Mouse (Mus musculus) MEL (cell line): Measurements from ENCODE around the gene Mup3.

ENCODE experiments used
- EP300 ChIP-seq, 2 experiments: IDR thresholded peaks; 2 replicates each; pipeline ENCODE4 v1.6.1; 2011; ENCODE audit warnings: improper control_type of control experiment in 2 of 2, low read length in 2 of 2, low read depth in 1 of 2, mild to moderate bottlenecking in 1 of 2
- HCFC1 ChIP-seq: IDR thresholded peaks from 2 replicates; pipeline ENCODE4 v1.6.1; 2012; ENCODE audit warnings: low read depth, mild to moderate bottlenecking, inconsistent platforms, low read length, improper control_type of control experiment, moderate library complexity
- MAZ ChIP-seq: IDR thresholded peaks from 2 replicates; pipeline ENCODE4 v1.6.1; 2012; ENCODE audit warnings: low read depth, mild to moderate bottlenecking, inconsistent platforms, low read length, improper control_type of control experiment
- POLR2A ChIP-seq, 2 experiments: IDR thresholded peaks; 2 replicates each; pipeline ENCODE4 v1.6.1; 2011 to 2012; ENCODE audit warnings: low read length in 2 of 2, mild to moderate bottlenecking in 2 of 2, control low read depth in 1 of 2, improper control_type of control experiment in 1 of 2, low read depth in 1 of 2, moderate library complexity in 1 of 2; ENCODE audit not compliant: control insufficient read depth in 1 of 2, insufficient read depth in 1 of 2, poor library complexity in 1 of 2
- SIN3A ChIP-seq: IDR thresholded peaks from 2 replicates; pipeline ENCODE4 v1.6.1; 2012; ENCODE audit warnings: low read length, improper control_type of control experiment, inconsistent platforms
- TAL1 ChIP-seq: IDR thresholded peaks from 2 replicates; pipeline ENCODE4 v1.6.1; 2012; ENCODE audit warnings: mild to moderate bottlenecking, inconsistent platforms, low read length, moderate library complexity, mixed read lengths

GRCm38 (mm10) chr4:62082755-62083154 is 4.4 kb downstream of the Mup3 start:
- no peak for TF ChIP-seq EP300 (IDR thresholded peaks at IDR 0.05; ENCODE audit: low read depth in 1 of 2, low read length in 2 of 2)
- no peak for TF ChIP-seq TAL1
- no peak for TF ChIP-seq POLR2A (IDR thresholded peaks at IDR 0.05; ENCODE audit: control insufficient read depth in 1 of 2, insufficient read depth in 1 of 2, low read depth in 1 of 2, low read length in 2 of 2, poor library complexity in 1 of 2)
- TF ChIP-seq HCFC1: no peak
- no peak for TF ChIP-seq SIN3A
- TF ChIP-seq MAZ: no peak
